Mouse (Mus musculus): ENCODE data around the gene Pusl1. TPM values are rescaled to one million over a fixed set of nuclear protein-coding genes. Genes with fewer than 3 reads are reported as not detected.

Pusl1 gene
- polyA plus RNA-seq (2012; rRNA removed) (16.8 and 19.4 TPM in 2 replicates), polyA plus RNA-seq (2014; fragmentation: Nextera tagmentation; extraction: Ambion mirVana) (12.9 and 14.9 TPM in 2 replicates)

GRCm38 (mm10) chr4:155891551-155892001 is at the start of gene Pusl1, which contains the start of gene Acap3:
Pusl1 (minus strand) TSS chr4:155891781.
Acap3 (plus strand) TSS chr4:155891822.
- no peaks in the 10 kb centered on the region for H3K27me3 ChIP-seq (ENCODE audit: control insufficient read depth, insufficient read depth, low read length)
- H3K27ac ChIP-seq = peak within 1 kb of the TSS; percentile 92
- H3K4me2 ChIP-seq (ENCODE audit: low read depth) = peak within 1 kb of the TSS; percentile 91
- peaks cover 16 to 32% of the 10 kb centered on the region in 2 experiments for H3K4me1 ChIP-seq (replicated peaks; ENCODE audit: control insufficient read depth in 2 of 2, insufficient read depth in 2 of 2, low read length in 1 of 2)
- peak; percentile 85 to 88 (median 87) for DNase-seq (ENCODE audit: low read depth in 3 of 3, low spot score in 3 of 3)
- WGBS (ENCODE audit: insufficient replicate concordance) = under 1% methylated on average over 52 of the region's 52 CpGs
- TF ChIP-seq CTCF (IDR thresholded peaks at IDR 0.05; ENCODE audit: low read depth) (no peak), EP300 (IDR thresholded peaks at IDR 0.05; ENCODE audit: low read depth) (no peak)
- peak within 1 kb of the TSS; percentile 95 for H3K9ac ChIP-seq (replicated peaks)
- H3K9me3 ChIP-seq (ENCODE audit: control insufficient read depth, low read length) = no peaks in the 10 kb centered on the region
- H3K36me3 ChIP-seq (replicated peaks; ENCODE audit: control insufficient read depth, insufficient read depth, low read depth) = peaks cover 25% of the 10 kb centered on the region
- ATAC-seq (ENCODE audit: insufficient read depth) = peak; percentile 85
- H3K4me3 ChIP-seq (ENCODE audit: insufficient read depth in 1 of 2, low read depth in 2 of 2, low read length in 2 of 2) = peak within 1 kb of the TSS; percentile 71 to 90

DNA sequence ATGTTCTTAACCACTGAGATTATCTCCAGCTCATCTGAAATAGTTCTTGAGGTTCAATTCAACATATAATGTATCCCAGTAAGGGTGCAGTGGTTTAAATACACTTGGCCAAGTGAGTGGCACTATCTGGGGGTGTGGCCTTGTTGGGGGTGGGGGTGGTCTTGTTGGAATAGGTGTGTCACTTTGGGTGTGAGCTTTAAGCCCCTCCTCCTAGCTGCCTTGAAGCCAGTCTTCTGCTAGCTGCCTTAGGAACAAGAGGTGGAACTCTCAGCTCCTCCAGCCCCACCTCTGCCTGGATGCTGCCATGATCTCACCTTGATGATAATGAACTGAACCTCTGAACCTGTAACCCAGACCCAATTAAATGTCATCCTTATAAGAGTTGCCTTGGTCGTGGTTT is 40.5 kb upstream of the Pusl1 start:
- H3K9me3 ChIP-seq (ENCODE audit: control insufficient read depth, low read length) = no peaks in the 10 kb centered on the region
- 35% methylated on average over 1 of the region's 1 CpGs for WGBS (ENCODE audit: insufficient replicate concordance)

DNA sequence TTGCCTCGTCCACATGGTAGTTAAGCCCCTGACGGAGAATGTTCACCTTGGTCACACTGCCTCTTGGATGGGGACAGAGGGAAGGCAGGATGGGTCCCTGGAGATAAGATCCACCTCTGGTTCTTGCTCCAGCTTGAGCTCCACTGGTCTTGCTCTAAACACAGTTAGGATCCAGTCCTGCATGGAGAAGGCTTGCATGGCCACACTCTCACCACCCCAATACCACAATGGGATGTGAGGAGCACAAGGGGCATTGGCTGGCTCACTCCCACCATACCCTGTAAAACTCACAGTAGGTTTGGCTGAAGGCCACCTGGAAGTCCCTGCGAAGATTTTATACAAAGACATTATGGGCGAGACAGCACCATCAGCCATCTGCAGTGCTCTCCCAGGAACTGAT is 17.2 kb upstream of the Pusl1 start:
- Histone ChIP-seq H3K36me3 (replicated peaks; ENCODE audit: control insufficient read depth, insufficient read depth, low read depth) (peaks cover 1% of the 10 kb centered on the region), H3K4me3 (ENCODE audit: insufficient read depth in 1 of 2, low read depth in 2 of 2, low read length in 2 of 2) (no peak overlapping the region), H3K27me3 (ENCODE audit: control insufficient read depth, insufficient read depth, low read length) (no peaks in the 10 kb centered on the region), H3K4me1 (replicated peaks; ENCODE audit: control insufficient read depth in 2 of 2, insufficient read depth in 2 of 2, low read length in 1 of 2) (no peaks in the 10 kb centered on the region), H3K9ac (replicated peaks) (no peak overlapping the region), H3K27ac (no peak overlapping the region), H3K9me3 (ENCODE audit: control insufficient read depth, low read length) (no peaks in the 10 kb centered on the region), H3K4me2 (ENCODE audit: low read depth) (no peak overlapping the region)
- ATAC-seq (ENCODE audit: insufficient read depth) (no peak), DNase-seq (ENCODE audit: low read depth in 3 of 3, low spot score in 3 of 3) (no peak)
- TF ChIP-seq CTCF (IDR thresholded peaks at IDR 0.05; ENCODE audit: low read depth) (no peak), EP300 (IDR thresholded peaks at IDR 0.05; ENCODE audit: low read depth) (no peak)
- WGBS (ENCODE audit: insufficient replicate concordance) = 74% methylated on average over 4 of the region's 4 CpGs

More for the DNA sequence above, 40.5 kb upstream of the Pusl1 start:
- H3K27ac ChIP-seq = no peak overlapping the region
- no peak overlapping the region for H3K9ac ChIP-seq (replicated peaks)
- H3K4me1 ChIP-seq (replicated peaks; ENCODE audit: control insufficient read depth in 2 of 2, insufficient read depth in 2 of 2, low read length in 1 of 2) = no peaks in the 10 kb centered on the region
- TF ChIP-seq EP300 (IDR thresholded peaks at IDR 0.05; ENCODE audit: low read depth) = no peak
- no peak for TF ChIP-seq CTCF (IDR thresholded peaks at IDR 0.05; ENCODE audit: low read depth)
- no peaks in the 10 kb centered on the region for H3K27me3 ChIP-seq (ENCODE audit: control insufficient read depth, insufficient read depth, low read length)
- no peak for ATAC-seq (ENCODE audit: insufficient read depth)
- H3K36me3 ChIP-seq (replicated peaks; ENCODE audit: control insufficient read depth, insufficient read depth, low read depth) = no peaks in the 10 kb centered on the region
- DNase-seq (ENCODE audit: low read depth in 3 of 3, low spot score in 3 of 3) = peak in 1 of 3 experiments; percentile 19
- no peak overlapping the region for H3K4me3 ChIP-seq (ENCODE audit: insufficient read depth in 1 of 2, low read depth in 2 of 2, low read length in 2 of 2)
- no peak overlapping the region for H3K4me2 ChIP-seq (ENCODE audit: low read depth)

DNA sequence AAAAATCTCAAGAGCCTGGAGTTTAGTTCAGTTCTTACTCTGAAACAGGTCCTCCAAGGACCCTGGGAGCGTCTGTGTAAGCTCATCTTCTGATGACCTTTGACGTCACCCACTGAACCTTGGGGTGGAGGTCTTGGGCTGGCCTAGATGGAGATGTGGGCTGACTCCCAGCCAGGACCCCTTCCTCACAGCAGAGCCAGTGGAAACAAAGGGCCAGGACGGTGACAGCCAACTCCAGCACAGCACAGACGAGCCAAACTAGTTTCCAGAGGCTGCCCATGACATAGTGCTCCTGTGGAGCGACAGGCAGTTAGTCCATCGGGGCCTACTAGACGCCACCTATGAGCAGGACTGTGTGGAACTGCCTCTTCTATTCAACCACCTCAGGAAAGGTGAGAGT is 16.7 kb upstream of the Pusl1 start:
- Histone ChIP-seq H3K36me3 (replicated peaks; ENCODE audit: control insufficient read depth, insufficient read depth, low read depth) (peaks cover 6% of the 10 kb centered on the region), H3K4me2 (ENCODE audit: low read depth) (no peak overlapping the region), H3K9ac (replicated peaks) (no peak overlapping the region), H3K4me1 (replicated peaks; ENCODE audit: control insufficient read depth in 2 of 2, insufficient read depth in 2 of 2, low read length in 1 of 2) (no peaks in the 10 kb centered on the region), H3K9me3 (ENCODE audit: control insufficient read depth, low read length) (no peaks in the 10 kb centered on the region), H3K27ac (no peak overlapping the region), H3K4me3 (ENCODE audit: insufficient read depth in 1 of 2, low read depth in 2 of 2, low read length in 2 of 2) (no peak overlapping the region), H3K27me3 (ENCODE audit: control insufficient read depth, insufficient read depth, low read length) (no peaks in the 10 kb centered on the region)
- ATAC-seq (ENCODE audit: insufficient read depth) = peak; percentile 8; the same call in 1 of the 2 replicates
- TF ChIP-seq CTCF (IDR thresholded peaks at IDR 0.05; ENCODE audit: low read depth) = no peak
- no peak for TF ChIP-seq EP300 (IDR thresholded peaks at IDR 0.05; ENCODE audit: low read depth)
- DNase-seq (ENCODE audit: low read depth in 3 of 3, low spot score in 3 of 3) = no peak
- 76% methylated on average over 7 of the region's 7 CpGs for WGBS (ENCODE audit: insufficient replicate concordance)

GRCm38 (mm10) chr4:155907003-155907402 is 15.4 kb upstream of the Pusl1 start:
- Histone ChIP-seq H3K4me2 (ENCODE audit: low read depth) (no peak overlapping the region), H3K27ac (no peak overlapping the region), H3K36me3 (replicated peaks; ENCODE audit: control insufficient read depth, insufficient read depth, low read depth) (peaks cover 12% of the 10 kb centered on the region), H3K27me3 (ENCODE audit: control insufficient read depth, insufficient read depth, low read length) (no peaks in the 10 kb centered on the region), H3K4me3 (ENCODE audit: insufficient read depth in 1 of 2, low read depth in 2 of 2, low read length in 2 of 2) (no peak overlapping the region), H3K9ac (replicated peaks) (no peak overlapping the region), H3K9me3 (ENCODE audit: control insufficient read depth, low read length) (no peaks in the 10 kb centered on the region), H3K4me1 (replicated peaks; ENCODE audit: control insufficient read depth in 2 of 2, insufficient read depth in 2 of 2, low read length in 1 of 2) (no peaks in the 10 kb centered on the region)
- no peak for ATAC-seq (ENCODE audit: insufficient read depth)
- DNase-seq (ENCODE audit: low read depth in 3 of 3, low spot score in 3 of 3) = no peak
- 73% methylated on average over 11 of the region's 11 CpGs for WGBS (ENCODE audit: insufficient replicate concordance)
- TF ChIP-seq EP300 (IDR thresholded peaks at IDR 0.05; ENCODE audit: low read depth) (no peak), CTCF (IDR thresholded peaks at IDR 0.05; ENCODE audit: low read depth) (no peak)
